Mouse (Mus musculus) thymus, adult 2 months (tissue): ENCODE results near the gene Olfr432.

Experiments
- CTCF ChIP-seq: fragments of 200-500 bp; IDR thresholded peaks from 2 replicates; pipeline ENCODE4 v1.5.1; 2012; ENCODE audit warnings: mild to moderate bottlenecking, control low read depth, low read length, moderate library complexity, borderline replicate concordance; ENCODE audit not compliant: control insufficient read depth, poor library complexity, insufficient read depth; ENCODE audit errors: extremely low read depth
- POLR2A ChIP-seq: fragments of 200-500 bp; IDR thresholded peaks from 2 replicates; pipeline ENCODE4 v1.6.1; 2012; ENCODE audit warnings: mild to moderate bottlenecking, low read length, control low read depth, moderate library complexity; ENCODE audit not compliant: control insufficient read depth, poor library complexity, insufficient read depth; ENCODE audit errors: extremely low read depth

DNA sequence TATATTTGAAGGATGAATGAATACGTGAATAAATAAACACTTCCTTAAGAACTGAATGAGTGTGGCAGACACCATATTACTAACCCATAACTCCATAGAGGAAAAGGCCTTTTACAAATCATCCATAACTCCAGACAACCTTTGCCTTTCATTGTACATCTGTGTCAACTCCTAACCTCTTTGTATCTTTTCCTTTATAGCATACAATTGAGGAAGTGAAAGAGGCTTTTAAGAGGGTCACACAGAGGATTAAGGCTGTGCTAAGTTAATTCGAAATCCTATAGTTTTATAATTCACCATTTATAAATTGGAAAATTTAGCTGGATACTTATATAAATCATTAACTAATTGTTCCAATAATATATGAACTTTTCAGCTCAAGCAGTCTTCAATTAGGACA is 6.2 kb downstream of the Olfr432 start:
- TF ChIP-seq CTCF (no peak), POLR2A (no peak)
